In genomic region chr4:102719951-102720350, GRCm38 (mm10) we compare ENCODE assay signal across 9 mouse cellular contexts.
"Had no signal": no experiment of that assay in that cellular context is flagged by ENCODE, and none has a peak within 500 bp of the region (broad histone marks: within the 10 kb centered on the region; RNA-seq: fewer than 3 reads in every experiment).

No protein-coding gene starts in this region.

- H3K27ac ChIP-seq: limb, embryonic 12.5 days; liver, embryonic 14.5 days; macrophage; midbrain, embryonic 15.5 days; neural tube, embryonic 13.5 days had no signal

- DNase-seq: kidney, adult 8-10 months; right cerebral cortex, postnatal 14 days; thymus, postnatal 36 days had no signal

- H3K4me1 ChIP-seq: limb, embryonic 12.5 days; midbrain, embryonic 15.5 days; neural tube, embryonic 13.5 days had no signal

- H3K4me3 ChIP-seq: limb, embryonic 12.5 days; midbrain, embryonic 15.5 days; neural tube, embryonic 13.5 days had no signal

- ATAC-seq: intestine, postnatal 0 days; midbrain, embryonic 15.5 days had no signal
